Mouse (Mus musculus) midbrain, embryonic 13.5 days (tissue): Measurements from ENCODE around the gene Ptov1. TPM values are rescaled to one million over a fixed set of nuclear protein-coding genes. Genes with fewer than 3 reads are reported as not detected.

ENCODE experiments used
- ATAC-seq: fragments of 200-750 bp; cut with Nextera tagmentation; 2 replicates; pipeline ENCODE4 v1.8.0; 2017; ENCODE audit warnings: mild to moderate bottlenecking, moderate TSS enrichment, moderate library complexity
- H3K27ac ChIP-seq: fragments of 300-500 bp; sonication (generic); 2 replicates; pipeline ENCODE4 v1.5.1; 2015; ENCODE audit warnings: inconsistent platforms, mild to moderate bottlenecking, moderate library complexity
- H3K27me3 ChIP-seq: fragments of 300-500 bp; sonication (generic); 2 replicates; pipeline ENCODE4 v1.6.1; 2015; ENCODE audit warnings: mild to moderate bottlenecking, inconsistent platforms
- H3K36me3 ChIP-seq: fragments of 300-500 bp; sonication (generic); 2 replicates; pipeline ENCODE4 v1.6.1; 2015; ENCODE audit warnings: mild to moderate bottlenecking, inconsistent platforms
- H3K4me1 ChIP-seq: fragments of 300-500 bp; sonication (generic); replicated peaks from 2 replicates; pipeline ENCODE4 v1.6.1; 2015; ENCODE audit warnings: inconsistent platforms
- H3K4me2 ChIP-seq: fragments of 300-500 bp; sonication (generic); replicated peaks from 2 replicates; pipeline ENCODE4 v1.6.1; 2015; ENCODE audit warnings: moderate library complexity, mild to moderate bottlenecking, inconsistent platforms
- H3K4me3 ChIP-seq: fragments of 300-500 bp; sonication (generic); replicated peaks from 2 replicates; pipeline ENCODE4 v1.5.1; 2015; ENCODE audit warnings: mild to moderate bottlenecking, inconsistent platforms
- H3K9ac ChIP-seq: fragments of 300-500 bp; sonication (generic); replicated peaks from 2 replicates; pipeline ENCODE4 v1.6.1; 2015; ENCODE audit warnings: mild to moderate bottlenecking, inconsistent platforms
- H3K9me3 ChIP-seq: fragments of 300-500 bp; sonication (generic); 2 replicates; pipeline ENCODE4 v1.6.1; 2016; ENCODE audit warnings: mild to moderate bottlenecking, inconsistent platforms
- WGBS: fragments of 180-500 bp; shearing (Covaris S2); methylation state at CpG from one replicate; pipeline ENCODE4 v1.1.7; 2015; 5-methylcytosine and 5-hydroxymethylcytosine counted together
- polyA plus RNA-seq: library from polyadenylated mRNA; unstranded; fragments of >200 nt; fragmentation: Nextera tagmentation; extraction: Ambion mirVana; gene quantifications from 2 replicates; pipeline ENCODE4 v1.2.1, GENCODE M21; 2015

The Ptov1 gene
- polyA plus RNA-seq, 1 experiment from 2014 or later: 584 TPM

DNA sequence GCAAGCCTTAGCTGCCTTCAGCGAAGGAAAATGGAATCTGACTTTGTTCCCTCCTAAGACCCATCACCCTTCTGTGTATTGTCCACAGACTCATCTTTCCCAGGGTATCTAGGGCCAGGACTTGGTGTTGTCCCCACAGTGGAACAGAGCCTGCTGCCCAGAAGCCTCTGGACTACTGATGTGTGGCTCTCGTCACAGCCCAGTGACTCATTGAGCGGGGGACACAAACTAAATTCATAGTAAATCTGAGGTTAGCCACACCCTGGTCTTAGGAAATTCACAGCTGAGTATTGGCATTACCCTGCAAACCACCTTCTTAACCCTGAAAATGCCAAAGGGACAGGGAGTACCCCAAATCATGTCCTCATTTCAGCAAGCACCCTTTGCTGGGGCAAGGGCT lies 42.8 kb downstream of the Ptov1 start:
- no peak overlapping the region for H3K9ac ChIP-seq
- no peak overlapping the region for H3K4me2 ChIP-seq
- H3K27ac ChIP-seq: no peak overlapping the region
- WGBS: 94% methylated on average over 3 of the region's 3 CpGs
- peaks cover 25% of the 10 kb centered on the region for H3K4me1 ChIP-seq
- no peaks in the 10 kb centered on the region for H3K27me3 ChIP-seq
- no peak overlapping the region for H3K4me3 ChIP-seq
- no peak for ATAC-seq
- H3K36me3 ChIP-seq: peaks cover 42% of the 10 kb centered on the region
- no peaks in the 10 kb centered on the region for H3K9me3 ChIP-seq

DNA sequence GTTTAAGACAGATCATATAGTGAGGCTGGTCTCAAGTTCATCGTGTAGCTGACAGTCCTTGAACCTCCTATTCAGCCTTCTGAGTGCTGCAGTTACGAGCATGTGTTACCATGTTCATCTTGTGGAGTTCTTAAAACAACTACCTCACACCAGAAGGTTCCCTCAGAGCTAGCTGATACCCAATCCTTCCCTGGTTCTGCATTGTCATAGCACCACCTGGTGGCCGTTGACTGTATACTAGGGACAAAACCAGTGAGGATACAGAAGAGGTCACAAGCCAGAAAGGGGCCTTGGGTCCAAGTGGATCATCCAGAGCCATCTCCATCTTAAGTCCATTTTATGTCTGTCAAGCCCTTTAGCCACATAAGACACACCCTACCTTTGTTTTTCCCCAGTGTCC lies 44.7 kb downstream of the Ptov1 start:
- ATAC-seq: peak; percentile 65
- H3K27ac ChIP-seq: no peak overlapping the region
- 30% methylated on average over 3 of the region's 3 CpGs for WGBS

DNA sequence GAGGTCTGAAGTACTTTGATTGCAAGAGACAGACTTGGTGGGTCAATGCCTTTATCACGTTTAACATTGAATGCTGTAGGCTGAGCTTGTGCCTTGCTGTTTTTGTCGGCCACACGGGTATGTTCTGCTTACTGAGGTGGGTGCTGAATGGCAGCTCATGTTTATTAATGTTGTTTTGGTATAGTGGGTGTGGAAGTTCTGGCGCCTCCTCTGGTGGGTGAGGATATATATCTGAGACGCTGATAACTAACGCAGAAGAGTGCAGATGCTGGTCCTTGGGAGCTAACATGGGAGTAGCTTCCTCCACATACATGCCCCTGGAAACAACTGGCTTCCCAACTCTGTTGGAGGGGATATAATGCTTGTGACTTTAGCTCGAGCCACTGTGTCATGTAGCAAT lies 46.2 kb downstream of the Ptov1 start:
- no peak overlapping the region for H3K4me3 ChIP-seq
- no peak overlapping the region for H3K9ac ChIP-seq
- no peak overlapping the region for H3K4me2 ChIP-seq
- no peaks in the 10 kb centered on the region for H3K27me3 ChIP-seq
- H3K27ac ChIP-seq: no peak overlapping the region
- H3K4me1 ChIP-seq: peaks cover 55% of the 10 kb centered on the region
- H3K9me3 ChIP-seq: no peaks in the 10 kb centered on the region
- H3K36me3 ChIP-seq: peaks cover 9% of the 10 kb centered on the region
- 39% methylated on average over 7 of the region's 7 CpGs for WGBS
- ATAC-seq: no peak

More for the DNA sequence above, 44.7 kb downstream of the Ptov1 start:
- Histone ChIP-seq H3K4me2 (no peak overlapping the region), H3K9me3 (no peaks in the 10 kb centered on the region), H3K4me1 (peaks cover 41% of the 10 kb centered on the region), H3K4me3 (no peak overlapping the region), H3K9ac (0 out of 2 replicates have a peak overlapping the region, but pooled peaks have one; percentile 21), H3K27me3 (no peaks in the 10 kb centered on the region), H3K36me3 (peaks cover 23% of the 10 kb centered on the region)

DNA sequence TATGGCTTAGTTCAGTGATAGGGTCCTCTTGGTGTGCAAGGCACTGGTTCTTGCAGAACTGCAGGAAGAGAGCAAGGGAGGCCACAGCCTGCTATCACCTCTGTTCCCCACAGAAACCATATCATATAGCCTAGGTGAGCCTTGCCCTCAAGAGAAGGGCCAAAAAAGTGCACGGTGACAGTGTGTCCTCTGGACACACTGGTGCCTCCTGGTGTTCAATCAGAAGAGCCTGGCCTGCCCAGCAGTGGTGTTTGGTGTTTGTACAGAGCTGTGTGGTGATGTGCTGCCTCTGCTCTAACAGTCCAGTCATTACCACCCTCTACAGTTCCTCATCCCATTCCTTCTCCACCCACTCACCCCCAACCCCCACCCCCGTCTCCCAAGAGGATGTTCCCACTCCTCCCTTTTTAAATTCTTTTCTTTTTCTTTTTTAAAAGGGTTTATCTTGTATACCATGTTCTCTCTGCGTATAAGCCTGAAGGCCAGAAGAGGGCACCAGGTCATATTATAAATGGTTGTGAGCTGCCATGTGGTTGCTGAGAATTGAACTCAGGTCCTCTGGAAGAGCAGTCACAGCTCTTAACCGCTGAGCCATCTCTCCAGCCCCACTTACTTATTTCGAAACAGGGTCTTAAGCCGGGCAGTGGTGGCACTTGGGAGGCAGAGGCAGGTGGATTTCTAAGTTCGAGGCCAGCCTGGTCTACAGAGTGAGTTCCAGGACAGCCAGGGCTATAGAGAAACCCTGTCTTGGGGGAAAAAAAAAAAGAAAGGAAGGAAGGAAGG lies 47.7 kb downstream of the Ptov1 start:
- Histone ChIP-seq H3K36me3 (0 out of 2 replicates have a peak, but pooled peaks cover 5% of the 10 kb centered on the region), H3K9ac (no peak overlapping the region), H3K27ac (no peak overlapping the region), H3K27me3 (no peaks in the 10 kb centered on the region), H3K4me3 (no peak overlapping the region), H3K9me3 (no peaks in the 10 kb centered on the region), H3K4me2 (no peak overlapping the region), H3K4me1 (peaks cover 71% of the 10 kb centered on the region)
- no peak for ATAC-seq
- WGBS: 86% methylated on average over 7 of the region's 7 CpGs

DNA sequence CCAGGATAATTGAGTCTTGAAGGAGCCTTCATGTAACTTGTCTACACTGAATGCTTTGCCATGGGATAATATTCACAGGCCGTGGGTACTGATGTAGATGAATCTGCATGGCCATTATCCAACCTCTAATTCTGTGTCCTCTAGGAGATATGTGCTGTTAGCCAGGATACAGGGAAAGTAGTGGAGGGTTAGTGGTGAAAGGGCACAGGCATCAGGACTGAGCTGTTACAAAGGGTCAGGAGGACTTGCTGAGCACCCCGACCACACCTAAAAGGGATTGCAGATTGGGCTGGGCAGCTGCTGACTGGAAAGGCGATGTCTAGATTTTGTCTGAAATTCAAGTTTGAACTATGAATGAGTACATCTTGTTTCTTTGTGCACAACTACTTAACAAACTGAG lies 49.1 kb downstream of the Ptov1 start:
- 83% methylated on average over 3 of the region's 3 CpGs for WGBS
- 0 out of 2 replicates have a peak, but pooled peaks cover 2% of the 10 kb centered on the region for H3K36me3 ChIP-seq
- H3K27me3 ChIP-seq: no peaks in the 10 kb centered on the region
- H3K4me3 ChIP-seq: no peak overlapping the region
- no peak for ATAC-seq
- H3K4me2 ChIP-seq: no peak overlapping the region
- H3K9me3 ChIP-seq: no peaks in the 10 kb centered on the region
- no peak overlapping the region for H3K27ac ChIP-seq
- H3K9ac ChIP-seq: 0 out of 2 replicates have a peak overlapping the region, but pooled peaks have one; percentile 2
- H3K4me1 ChIP-seq: peaks cover 72% of the 10 kb centered on the region

DNA sequence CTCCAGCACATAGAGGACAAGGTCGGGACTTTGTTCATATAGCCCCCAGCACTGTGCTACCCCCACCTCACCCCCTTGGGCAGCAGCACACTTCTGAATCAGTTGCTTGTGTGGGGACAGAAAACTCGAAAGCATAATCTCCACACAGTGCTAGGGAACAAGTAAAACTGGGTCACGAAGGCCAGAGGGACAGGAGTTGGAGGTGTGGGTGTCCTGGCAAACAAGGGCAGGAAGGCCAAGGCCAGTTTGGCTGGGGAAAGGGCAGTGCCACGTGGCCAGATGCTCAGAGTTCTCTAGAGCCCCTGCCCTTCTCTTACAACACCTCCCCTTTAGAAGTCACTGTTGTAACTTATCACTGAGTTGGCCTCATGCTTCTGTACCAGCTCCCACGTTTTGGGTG lies 49.7 kb downstream of the Ptov1 start:
- peak overlapping the region; percentile 92; the same call in 1 of the 2 replicates for H3K9ac ChIP-seq
- no peaks in the 10 kb centered on the region for H3K36me3 ChIP-seq
- H3K4me3 ChIP-seq: no peak overlapping the region
- WGBS: 77% methylated on average over 5 of the region's 5 CpGs
- peaks cover 77% of the 10 kb centered on the region for H3K4me1 ChIP-seq
- no peak overlapping the region for H3K4me2 ChIP-seq
- H3K27me3 ChIP-seq: no peaks in the 10 kb centered on the region
- no peak for ATAC-seq
- H3K9me3 ChIP-seq: no peaks in the 10 kb centered on the region
- H3K27ac ChIP-seq: no peak overlapping the region

DNA sequence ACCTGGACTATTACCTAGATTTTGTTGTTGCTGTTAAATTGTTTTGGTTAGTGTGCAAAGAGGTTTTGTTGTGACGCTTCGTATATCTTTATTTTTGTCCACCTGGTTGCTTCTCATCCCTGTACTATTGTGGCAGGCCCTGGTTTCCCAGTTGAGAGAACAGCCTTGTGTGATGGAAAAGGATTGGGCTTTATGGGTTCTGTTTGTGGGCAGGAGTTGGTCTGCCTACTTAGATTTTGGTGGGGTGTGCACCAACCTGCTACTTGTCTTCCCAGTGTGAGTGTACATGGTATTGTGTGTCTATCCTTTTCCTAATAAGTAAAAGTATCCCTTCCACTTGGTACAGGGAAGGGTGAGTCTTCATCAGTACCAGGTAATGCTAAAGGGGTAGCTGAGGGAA lies 50.2 kb downstream of the Ptov1 start:
- no peak for ATAC-seq
- H3K27ac ChIP-seq: peak overlapping the region; percentile 53
- peaks cover 76% of the 10 kb centered on the region for H3K4me1 ChIP-seq
- H3K9ac ChIP-seq: peak overlapping the region; percentile 92
- H3K4me3 ChIP-seq: peak overlapping the region; percentile 90
- peak overlapping the region; percentile 83 for H3K4me2 ChIP-seq
- H3K36me3 ChIP-seq: no peaks in the 10 kb centered on the region
- no peaks in the 10 kb centered on the region for H3K9me3 ChIP-seq
- 92% methylated on average over 2 of the region's 2 CpGs for WGBS
- no peaks in the 10 kb centered on the region for H3K27me3 ChIP-seq

DNA sequence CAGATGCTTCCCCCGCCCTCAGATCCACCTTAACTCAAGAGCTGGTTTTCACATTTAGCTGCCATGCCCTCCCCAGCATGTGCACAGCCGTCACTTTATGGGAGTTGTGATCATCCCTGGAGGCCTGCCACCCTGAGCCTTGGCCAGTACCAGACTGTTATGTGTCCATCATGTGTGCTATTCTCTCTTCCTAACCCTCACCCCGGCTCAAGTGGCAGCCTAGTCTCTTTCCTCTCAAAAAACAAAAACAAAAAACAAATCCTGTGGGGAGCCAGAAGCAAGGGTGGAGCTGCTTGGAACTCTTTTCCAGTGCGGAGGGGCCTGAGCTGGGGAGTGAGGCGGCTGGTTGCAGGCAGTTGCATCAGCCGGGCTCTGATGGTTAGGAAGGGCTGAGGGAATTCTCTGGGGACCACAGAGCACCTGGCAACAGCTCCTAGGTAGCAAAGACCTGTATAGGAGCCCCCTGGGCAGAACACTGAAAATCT lies 50.8 kb downstream of the Ptov1 start:
- Histone ChIP-seq H3K4me1 (peaks cover 70% of the 10 kb centered on the region), H3K4me2 (peak overlapping the region; percentile 83), H3K36me3 (no peaks in the 10 kb centered on the region), H3K27ac (peak overlapping the region; percentile 53), H3K4me3 (peak overlapping the region; percentile 90), H3K9me3 (no peaks in the 10 kb centered on the region), H3K27me3 (no peaks in the 10 kb centered on the region), H3K9ac (peak overlapping the region; percentile 92)
- 50% methylated on average over 6 of the region's 6 CpGs for WGBS
- no peak for ATAC-seq

DNA sequence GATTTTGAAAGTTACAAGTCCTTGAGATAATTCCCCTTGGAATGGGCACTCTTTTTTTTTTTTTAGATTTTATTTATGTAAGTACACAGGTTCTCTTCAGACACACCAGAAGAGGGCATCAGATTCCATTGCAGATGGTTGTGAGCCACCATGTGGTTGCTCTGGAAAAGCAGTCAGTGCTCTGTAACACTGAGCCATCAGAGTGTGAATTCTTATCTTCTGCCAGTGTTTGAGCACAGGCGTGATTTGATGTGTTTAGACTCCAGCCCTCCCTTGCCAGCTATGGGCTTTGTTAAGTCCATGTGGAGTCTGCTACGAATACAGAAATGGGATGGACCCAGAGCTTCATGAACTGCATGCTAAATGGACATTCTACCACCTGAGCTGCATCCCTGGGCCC lies 51.4 kb downstream of the Ptov1 start:
- no peak for ATAC-seq
- H3K27ac ChIP-seq: no peak overlapping the region
- H3K4me3 ChIP-seq: peak overlapping the region; percentile 90
- peaks cover 64% of the 10 kb centered on the region for H3K4me1 ChIP-seq
- peak overlapping the region; percentile 92 for H3K9ac ChIP-seq
- H3K4me2 ChIP-seq: peak overlapping the region; percentile 83
- no peaks in the 10 kb centered on the region for H3K9me3 ChIP-seq
- 30% methylated on average over 2 of the region's 2 CpGs for WGBS
- no peaks in the 10 kb centered on the region for H3K36me3 ChIP-seq
- H3K27me3 ChIP-seq: no peaks in the 10 kb centered on the region

DNA sequence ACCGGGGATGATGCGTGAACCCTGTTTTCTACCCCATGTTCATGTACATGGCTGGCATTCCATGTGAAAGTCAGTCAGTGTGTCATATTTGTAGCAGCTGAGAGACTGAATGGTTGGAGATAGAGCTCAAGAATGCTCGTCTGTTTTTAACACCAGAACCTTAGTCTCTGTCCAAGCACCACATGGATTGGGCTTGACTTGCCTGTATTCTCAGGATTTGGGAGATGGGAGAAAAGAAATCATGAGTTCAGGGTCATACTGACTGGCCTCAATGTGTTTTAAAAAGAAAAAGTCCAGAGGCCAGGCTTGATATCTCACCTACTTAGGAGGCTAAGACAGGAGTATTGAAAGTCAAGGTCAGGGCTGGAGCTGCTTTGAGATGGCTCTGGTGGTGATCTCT lies 52.1 kb downstream of the Ptov1 start:
- Histone ChIP-seq H3K9me3 (no peaks in the 10 kb centered on the region), H3K9ac (peak overlapping the region; percentile 92), H3K4me1 (peaks cover 58% of the 10 kb centered on the region), H3K4me3 (peak overlapping the region; percentile 90), H3K4me2 (peak overlapping the region; percentile 83), H3K36me3 (no peaks in the 10 kb centered on the region), H3K27ac (no peak overlapping the region), H3K27me3 (no peaks in the 10 kb centered on the region)
- no peak for ATAC-seq
- 36% methylated on average over 3 of the region's 3 CpGs for WGBS

DNA sequence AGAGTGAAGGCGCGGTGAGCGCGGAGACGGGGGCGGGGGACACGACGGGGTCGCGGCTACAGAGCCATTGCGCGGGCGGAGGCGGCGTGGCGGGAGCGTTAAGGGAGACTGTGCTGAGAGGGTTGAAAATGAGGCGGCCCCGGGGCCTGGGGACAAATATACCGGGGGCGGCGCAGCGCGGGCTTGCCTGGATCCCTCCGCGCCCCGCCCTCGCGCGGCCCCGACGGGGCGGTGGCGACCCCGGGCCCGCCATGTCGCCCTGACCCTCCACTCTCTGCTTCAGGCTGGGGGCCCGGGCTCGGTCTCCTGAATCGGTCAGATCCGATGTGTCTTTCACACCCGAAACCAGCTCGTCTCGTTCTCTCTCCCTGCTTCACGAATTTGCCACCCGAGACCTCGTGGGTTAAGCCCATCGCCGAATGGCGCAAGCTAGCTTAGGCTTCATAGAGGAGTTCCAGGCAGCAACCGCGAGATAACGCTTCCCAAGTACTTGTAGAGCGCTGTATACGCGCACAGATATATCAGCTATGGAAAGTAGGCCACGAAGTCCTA lies 53.0 kb downstream of the Ptov1 start, which contains the start of gene Atf5:
Gene Atf5 (minus strand): TSS at position 189 of the 552 bp plus-strand sequence.
- no peaks in the 10 kb centered on the region for H3K9me3 ChIP-seq
- H3K4me3 ChIP-seq: peak within 1 kb of the TSS; percentile 90
- H3K4me2 ChIP-seq: peak within 1 kb of the TSS; percentile 83
- H3K4me1 ChIP-seq: peaks cover 52% of the 10 kb centered on the region
- under 1% methylated on average over 54 of the region's 57 CpGs for WGBS
- peak within 1 kb of the TSS; percentile 92 for H3K9ac ChIP-seq
- H3K36me3 ChIP-seq: no peaks in the 10 kb centered on the region; the same call in 1 of the 2 replicates
- H3K27me3 ChIP-seq: no peaks in the 10 kb centered on the region
- peak; percentile 57 for ATAC-seq
- peak within 1 kb of the TSS; percentile 93 for H3K27ac ChIP-seq

DNA sequence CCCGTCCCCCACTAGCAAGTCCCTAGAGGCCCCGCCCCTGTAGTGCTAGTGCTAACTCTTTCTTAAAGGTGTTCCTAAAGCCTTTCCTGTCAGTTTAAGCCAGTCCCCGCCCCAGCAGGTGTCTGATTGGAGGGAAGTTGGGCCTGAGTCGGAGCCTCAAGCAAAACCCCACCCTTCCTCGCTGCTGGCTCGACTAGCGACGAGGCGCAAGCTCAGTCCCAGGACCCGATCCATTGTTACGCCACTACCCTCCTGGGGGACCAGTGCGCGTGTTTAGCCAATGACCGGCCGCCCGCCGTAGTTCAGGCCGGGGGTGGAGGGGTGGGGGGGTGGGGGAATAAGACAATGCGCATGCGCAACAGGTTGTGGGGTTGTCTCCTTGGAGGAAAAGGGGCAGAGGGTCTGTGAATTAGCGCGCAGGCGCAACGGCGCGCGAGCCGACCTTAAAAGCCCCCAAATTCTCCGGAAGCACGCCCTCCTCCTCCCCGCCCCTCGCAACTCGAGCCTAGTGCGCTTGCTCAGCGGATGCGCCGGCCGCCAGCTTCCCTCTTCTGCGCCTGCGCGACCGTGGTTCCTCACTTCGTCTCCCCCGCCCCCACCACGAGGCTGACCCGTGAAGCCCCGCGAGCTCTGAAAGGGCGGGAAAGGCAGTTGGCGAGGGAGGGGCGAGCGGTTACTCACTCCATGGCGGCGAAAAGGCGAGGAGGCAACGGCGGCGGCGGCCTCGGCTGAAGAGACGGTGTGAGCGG lies 53.7 kb downstream of the Ptov1 start, which contains the start of the genes Nup62 and Il4i1:
Gene Nup62 (plus strand): TSS at position 368 of the 749 bp plus-strand sequence.
Gene Il4i1 (plus strand): TSS at position 667 of the 749 bp plus-strand sequence.
- Histone ChIP-seq H3K27me3 (no peaks in the 10 kb centered on the region), H3K9me3 (no peaks in the 10 kb centered on the region), H3K4me1 (peaks cover 49% of the 10 kb centered on the region), H3K27ac (peak within 1 kb of the TSS; percentile 93), H3K4me2 (peak within 1 kb of the TSS; percentile 83), H3K9ac (peak within 1 kb of the TSS; percentile 92), H3K4me3 (peak within 1 kb of the TSS; percentile 90), H3K36me3 (peaks cover 5% of the 10 kb centered on the region)
- peak; percentile 96 for ATAC-seq
- WGBS: under 1% methylated on average over 62 of the region's 62 CpGs
